Mouse (Mus musculus): ENCODE measurements around the gene Ltb4r2. TPM values are rescaled to one million over a fixed set of nuclear protein-coding genes. Genes with fewer than 3 reads are reported as not detected.

Ltb4r2 gene
- under 1 TPM in 1 of 2 experiments, not detected in 1; 0.22 TPM for total RNA-seq (2021)
- long read RNA-seq, experiment 1: 0 reads
- long read RNA-seq, experiment 2: 0 reads

DNA sequence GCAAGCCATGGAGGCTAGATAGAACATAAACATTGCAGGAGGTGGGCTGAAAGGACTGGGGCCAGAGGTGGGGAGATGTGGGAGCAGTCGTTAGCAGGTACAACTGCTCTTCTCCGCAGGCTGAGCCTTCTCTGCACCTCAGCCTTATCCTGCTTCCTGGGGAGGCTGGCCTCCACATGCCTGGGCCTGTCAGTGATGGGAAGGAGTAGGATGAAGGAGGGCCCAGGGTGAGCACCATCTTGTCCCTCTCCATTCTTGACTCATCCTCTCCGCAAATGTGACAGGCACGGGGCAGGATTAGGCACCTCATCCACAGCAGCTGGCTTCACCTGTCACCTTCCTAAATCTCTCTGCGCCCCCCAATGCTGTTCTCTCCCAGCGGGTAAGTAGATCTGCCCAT is at the start of gene Ltb4r2:
Ltb4r2 (plus strand) TSS at position 266 of the 400 bp plus-strand sequence.
- H3K27ac ChIP-seq: peak within 1 kb of the TSS; percentile 72

DNA sequence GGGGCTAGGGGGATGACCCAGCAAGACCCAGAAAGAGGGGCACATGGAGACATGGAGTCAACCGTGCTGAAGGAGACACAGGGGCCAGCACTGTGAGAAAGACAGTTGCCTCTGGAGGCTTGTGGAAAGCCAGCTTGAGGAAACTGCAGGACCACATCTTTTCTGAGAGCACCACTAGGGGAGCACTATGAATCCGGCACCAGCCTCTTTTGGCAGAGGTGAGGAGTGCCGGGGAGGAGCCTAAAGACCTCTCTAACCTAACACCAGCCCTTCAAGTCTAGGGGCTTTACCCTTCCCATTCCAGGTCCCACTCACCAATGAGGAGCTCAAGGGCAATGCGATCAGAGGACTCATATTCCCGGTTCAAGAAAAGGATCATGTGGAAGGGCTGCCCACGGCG is 49.4 kb upstream of the Ltb4r2 start:
- peak; percentile 37 for TF ChIP-seq CTCF (conservative IDR thresholded peaks at IDR 0.05)
- Histone ChIP-seq H3K4me3 (no peak overlapping the region), H3K27ac (no peak overlapping the region)
- DNase-seq (ENCODE audit: low spot score in 2 of 2): no peak

More for the DNA sequence above, at the start of gene Ltb4r2:
- DNase-seq (ENCODE audit: low spot score in 2 of 2): no peak
- peak within 1 kb of the TSS; percentile 65 for H3K4me3 ChIP-seq
- no peak for TF ChIP-seq CTCF (conservative IDR thresholded peaks at IDR 0.05)

DNA sequence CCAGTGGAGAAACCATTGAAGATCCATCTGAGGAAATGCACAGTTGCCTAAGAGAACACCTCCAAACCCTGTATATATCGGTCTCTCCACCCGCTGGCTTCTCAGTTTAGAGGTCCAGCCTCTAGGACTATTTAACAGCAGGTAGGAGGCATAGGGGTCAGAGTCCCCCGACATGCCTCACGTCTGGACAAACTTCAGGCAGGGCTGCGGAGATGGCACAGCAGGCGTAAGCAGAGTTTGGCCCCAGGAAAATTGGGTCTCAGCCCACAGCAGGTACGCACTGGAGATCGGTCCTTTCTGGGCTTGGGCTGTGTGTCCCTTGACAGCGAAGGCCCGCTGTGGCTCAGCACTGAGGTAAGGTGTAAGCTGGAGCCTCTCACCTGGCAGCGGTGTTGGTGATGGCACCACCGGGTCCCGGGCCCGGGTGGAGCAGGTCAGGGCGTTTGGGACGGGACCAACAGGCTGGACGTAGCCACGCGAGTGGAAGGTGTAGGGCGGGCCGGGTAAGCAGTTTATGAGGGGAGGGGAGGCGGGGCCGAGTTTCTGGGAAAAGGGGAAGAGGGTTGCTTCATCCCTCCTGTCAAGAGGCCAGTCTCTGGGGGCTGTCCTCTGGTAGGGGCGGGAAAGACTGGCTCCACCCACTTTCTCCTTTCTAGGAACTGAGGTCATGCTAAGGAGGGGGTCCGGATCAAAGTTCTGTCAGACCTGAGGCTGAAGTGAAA is 48.1 kb upstream of the Ltb4r2 start:
- Histone ChIP-seq H3K27ac (no peak overlapping the region), H3K4me3 (no peak overlapping the region)
- no peak for TF ChIP-seq CTCF (conservative IDR thresholded peaks at IDR 0.05)
- no peak for DNase-seq (ENCODE audit: low spot score in 2 of 2)

DNA sequence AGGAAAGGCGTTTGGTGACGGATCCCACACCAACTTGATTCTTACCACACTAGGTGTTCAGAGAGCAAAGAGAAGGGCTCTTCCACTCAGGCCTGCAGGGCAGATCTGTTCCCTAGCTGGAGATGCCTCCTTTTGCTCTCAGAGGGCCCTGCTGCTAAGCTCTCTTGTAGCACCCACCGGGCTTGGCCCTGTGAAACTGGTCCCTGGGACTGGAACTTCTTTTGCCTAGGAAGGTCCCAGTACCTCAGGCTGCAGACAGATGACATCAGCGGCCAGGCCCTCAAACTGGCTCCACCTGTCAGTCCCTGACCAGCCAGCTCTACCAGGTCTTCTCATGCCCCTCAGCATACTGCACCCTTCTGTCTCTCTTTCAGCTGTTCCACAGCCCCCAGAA is 47.5 kb upstream of the Ltb4r2 start, which contains the start of gene Tgm1:
Tgm1 (minus strand) TSS at position 198 of the 394 bp plus-strand sequence.
- no peak for TF ChIP-seq CTCF (conservative IDR thresholded peaks at IDR 0.05)
- DNase-seq (ENCODE audit: low spot score in 2 of 2): no peak
- Histone ChIP-seq H3K4me3 (no peak within 1 kb of the TSS), H3K27ac (no peak within 1 kb of the TSS)

DNA sequence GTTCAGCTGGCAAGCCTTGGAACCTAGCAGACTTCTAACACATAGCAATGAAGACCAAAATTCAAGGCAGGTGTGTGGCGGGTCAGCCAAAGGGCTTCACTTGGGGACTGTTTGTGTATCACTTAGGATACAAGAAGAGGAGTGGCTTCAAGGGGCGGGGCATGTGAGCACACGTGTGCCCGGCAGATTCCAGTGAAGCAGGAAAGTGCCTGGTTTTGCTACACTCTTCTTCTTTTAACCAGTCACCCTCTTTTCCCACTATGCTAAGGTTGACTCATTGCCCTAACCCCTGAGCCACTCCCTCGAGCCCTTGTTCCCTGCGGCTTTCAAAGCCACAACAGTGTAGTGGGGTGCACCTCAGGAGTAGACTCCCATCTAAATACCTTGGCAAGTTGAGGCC is 46.3 kb upstream of the Ltb4r2 start:
- Histone ChIP-seq H3K27ac (no peak overlapping the region), H3K4me3 (no peak overlapping the region)
- no peak for TF ChIP-seq CTCF (conservative IDR thresholded peaks at IDR 0.05)
- DNase-seq (ENCODE audit: low spot score in 2 of 2): no peak

DNA sequence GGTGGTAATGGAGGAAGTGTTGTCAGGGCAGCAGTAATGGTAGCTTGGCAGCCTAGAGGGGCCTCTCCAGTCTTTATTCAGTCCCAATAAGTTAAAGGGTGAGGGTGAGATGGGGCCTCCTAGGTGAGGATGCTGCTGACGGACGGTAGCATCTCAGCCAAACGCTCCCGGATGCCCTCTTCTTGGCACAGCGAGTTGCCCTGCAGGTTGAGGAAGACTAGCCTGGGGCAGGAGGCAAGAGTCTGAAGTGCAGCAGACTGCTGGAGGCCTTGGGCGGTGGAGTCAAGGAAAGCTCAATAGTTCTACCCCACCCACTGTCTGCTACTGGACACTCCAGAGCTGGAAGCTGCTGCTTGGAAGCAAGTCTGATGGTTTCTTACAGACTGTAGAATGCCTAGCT is 45.0 kb upstream of the Ltb4r2 start:
- Histone ChIP-seq H3K27ac (no peak overlapping the region), H3K4me3 (no peak overlapping the region)
- DNase-seq (ENCODE audit: low spot score in 2 of 2): no peak
- TF ChIP-seq CTCF (conservative IDR thresholded peaks at IDR 0.05): no peak

DNA sequence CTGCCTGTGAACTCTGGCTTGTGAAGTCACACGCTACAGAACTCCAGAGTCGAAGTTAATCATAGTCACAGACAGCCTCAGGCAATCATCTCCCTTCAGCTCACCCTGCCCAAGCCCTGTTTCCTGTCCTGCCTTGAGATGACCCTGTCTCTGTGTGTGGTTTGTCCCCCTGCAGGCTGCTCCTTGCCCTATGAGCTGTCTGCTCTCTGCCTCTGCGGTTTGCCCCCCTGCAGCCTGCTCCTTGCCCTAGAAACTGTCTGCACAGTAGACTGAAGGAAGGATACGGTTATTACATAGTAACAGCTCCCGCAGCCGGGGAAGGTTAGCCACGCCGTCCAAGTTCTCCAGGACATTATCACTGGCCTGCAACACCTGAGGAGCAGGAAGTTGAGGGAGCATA is 44.3 kb upstream of the Ltb4r2 start:
- H3K27ac ChIP-seq: no peak overlapping the region
- TF ChIP-seq CTCF (conservative IDR thresholded peaks at IDR 0.05): no peak
- no peak overlapping the region for H3K4me3 ChIP-seq
- DNase-seq (ENCODE audit: low spot score in 2 of 2): no peak

- no peak for TF ChIP-seq CTCF (conservative IDR thresholded peaks at IDR 0.05)
- no peak overlapping the region for H3K4me3 ChIP-seq
- no peak overlapping the region for H3K27ac ChIP-seq
- no peak for DNase-seq (ENCODE audit: low spot score in 2 of 2)
Measured at GRCm38 (mm10) chr14:55719737-55720136, 41.5 kb upstream of the Ltb4r2 start.

GRCm38 (mm10) chr14:55720666-55721065 is 40.6 kb upstream of the Ltb4r2 start:
- H3K27ac ChIP-seq: no peak overlapping the region
- H3K4me3 ChIP-seq: no peak overlapping the region
- TF ChIP-seq CTCF (conservative IDR thresholded peaks at IDR 0.05): no peak
- no peak for DNase-seq (ENCODE audit: low spot score in 2 of 2)

DNA sequence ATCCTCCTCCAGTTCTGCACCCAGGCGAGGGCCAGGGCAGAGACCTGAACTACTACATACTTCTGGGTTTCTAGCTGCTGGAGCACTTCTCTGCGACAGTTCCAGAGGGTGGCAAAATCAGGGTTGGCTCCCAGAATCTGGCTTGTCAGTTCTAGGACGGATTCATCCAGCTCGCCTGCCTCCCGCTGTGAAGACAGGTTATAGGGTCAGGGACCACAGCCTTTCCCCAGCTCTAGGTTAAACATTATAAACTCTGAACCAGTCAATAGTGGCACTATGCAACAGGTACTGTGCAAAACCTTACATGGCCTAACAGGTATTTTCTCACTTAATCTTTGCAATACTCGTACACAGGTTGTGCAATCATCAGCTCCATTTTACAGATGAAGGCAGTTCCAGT is 40.2 kb upstream of the Ltb4r2 start:
- no peak for TF ChIP-seq CTCF (conservative IDR thresholded peaks at IDR 0.05)
- DNase-seq (ENCODE audit: low spot score in 2 of 2): no peak
- H3K4me3 ChIP-seq: peak overlapping the region; percentile 77
- H3K27ac ChIP-seq: no peak overlapping the region; the same call in 1 of the 2 replicates

DNA sequence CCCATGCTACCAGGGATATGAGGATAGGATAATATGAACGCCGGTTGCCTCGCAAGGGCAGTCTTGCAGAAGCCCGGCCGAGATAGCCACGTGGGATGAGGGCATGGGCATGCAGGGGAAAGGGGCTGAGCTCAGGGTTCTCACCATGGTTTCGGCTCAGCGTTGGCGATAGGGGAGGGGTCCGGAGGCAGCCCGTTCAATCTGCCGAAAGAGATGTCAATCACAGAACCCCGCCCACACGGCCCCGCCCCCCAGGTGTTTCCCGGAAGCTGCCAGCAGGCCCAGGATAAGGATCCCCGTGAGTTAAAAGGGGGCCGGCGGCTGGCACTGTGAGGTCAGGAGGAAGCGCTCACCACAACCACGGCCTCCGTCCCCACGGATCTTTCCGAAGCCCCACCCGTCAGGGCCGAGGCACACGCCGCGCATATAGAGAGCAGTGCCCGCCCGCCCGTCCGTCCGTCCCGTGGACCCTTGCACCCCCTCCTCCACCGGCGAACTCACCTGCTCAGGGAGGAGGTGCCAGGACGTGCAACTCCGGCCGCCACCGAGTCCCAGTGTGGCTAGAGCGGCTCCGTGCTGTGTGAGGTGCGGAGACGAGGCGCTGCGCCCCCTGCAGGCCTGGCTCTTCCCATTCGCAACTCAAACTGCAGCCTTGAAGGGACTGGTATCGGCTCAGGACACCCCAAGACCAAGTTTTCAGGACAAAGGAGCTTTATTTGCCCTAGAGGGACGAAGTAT is 39.4 kb upstream of the Ltb4r2 start, which contains the start of gene Rabggta:
Rabggta (minus strand) TSS at position 564 of the 738 bp plus-strand sequence.
- peak; percentile 92 to 95 for DNase-seq (ENCODE audit: low spot score in 2 of 2)
- peak; percentile 88 for TF ChIP-seq CTCF (conservative IDR thresholded peaks at IDR 0.05)
- Histone ChIP-seq H3K4me3 (peak within 1 kb of the TSS; percentile 77), H3K27ac (peak within 1 kb of the TSS; percentile 93)

- DNase-seq (ENCODE audit: low spot score in 2 of 2): no peak
- H3K27ac ChIP-seq: peak overlapping the region; percentile 93; the same call in 1 of the 2 replicates
- H3K4me3 ChIP-seq: peak overlapping the region; percentile 77; the same call in 1 of the 2 replicates
- no peak for TF ChIP-seq CTCF (conservative IDR thresholded peaks at IDR 0.05)
Measured at GRCm38 (mm10) chr14:55722438-55722945, 38.7 kb upstream of the Ltb4r2 start.

DNA sequence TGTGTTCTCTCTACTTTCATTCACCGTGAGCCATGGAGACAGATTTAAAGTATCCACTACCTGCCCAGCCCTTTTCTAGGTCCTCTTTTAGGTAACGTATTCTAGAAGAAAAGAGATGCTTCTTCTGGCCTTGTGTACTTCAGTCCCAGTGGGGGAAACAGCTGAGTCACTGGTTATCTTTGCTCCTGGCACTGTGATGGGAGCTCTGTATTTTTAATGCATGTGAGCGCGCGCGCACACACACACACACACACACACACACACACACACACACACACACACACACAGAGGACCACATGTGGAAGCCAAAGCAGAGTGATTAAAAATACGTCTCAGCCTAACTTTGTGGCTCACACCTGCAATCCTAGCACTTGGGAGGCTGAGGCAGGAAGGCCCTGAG is 37.8 kb upstream of the Ltb4r2 start:
- no peak for DNase-seq (ENCODE audit: low spot score in 2 of 2)
- H3K27ac ChIP-seq: no peak overlapping the region
- no peak for TF ChIP-seq CTCF (conservative IDR thresholded peaks at IDR 0.05)
- H3K4me3 ChIP-seq: no peak overlapping the region
